Mouse (Mus musculus) erythroid progenitor cell, adult 5-6 weeks (primary cell): ENCODE results near the gene Gm8439. TPM values are rescaled to one million over a fixed set of nuclear protein-coding genes. Genes with fewer than 3 reads are reported as not detected.

Source experiments
- total RNA-seq, 2 experiments: library from RNA; stranded (forward) in 1 of 2; stranded (reverse) in 1 of 2; fragments of 150-400 nt in 1 of 2; fragments of 186-747, 209-891 nt in 1 of 2; gene quantifications; 2 replicates each; pipeline versions ENCODE4 v1.2.3 to v1.2.4; 2015 to 2017; ENCODE audit warnings: low replicate concordance in 2 of 2

Gm8439 gene
- total RNA-seq, 2 experiments from 2014 or later = not detected

Other genes with a start within 250 kb of the Gm8439 start
- 23.9 and 31.7 TPM in 2 replicates for gene Scmh1, start 183.5 kb upstream of the Gm8439 start, total RNA-seq (2015; ENCODE audit: low replicate concordance)
- 7.6 and 11.4 TPM in 2 replicates for gene Scmh1, start 183.5 kb upstream of the Gm8439 start, total RNA-seq (2017; ENCODE audit: low replicate concordance)
- gene Slfnl1, start 56.5 kb upstream of the Gm8439 start, total RNA-seq (2015; ENCODE audit: low replicate concordance) = not detected in 2 replicates
- gene Slfnl1, start 56.5 kb upstream of the Gm8439 start, total RNA-seq (2017; ENCODE audit: low replicate concordance) = not detected in 2 replicates
- gene Ctps, start 18.5 kb upstream of the Gm8439 start, total RNA-seq (2015; ENCODE audit: low replicate concordance) = 18.9 and 22.7 TPM in 2 replicates
- gene Ctps, start 18.5 kb upstream of the Gm8439 start, total RNA-seq (2017; ENCODE audit: low replicate concordance) = 19.4 and 30.8 TPM in 2 replicates
- gene Cited4, start 77.8 kb downstream of the Gm8439 start, total RNA-seq (2015; ENCODE audit: low replicate concordance) = 10.9 and 13.3 TPM in 2 replicates
- 5.6 TPM in 2 replicates for gene Cited4, start 77.8 kb downstream of the Gm8439 start, total RNA-seq (2017; ENCODE audit: low replicate concordance)
- 3.6 TPM in 1 of 2 replicates, not detected in the other for gene Kcnq4, start 159.9 kb downstream of the Gm8439 start, total RNA-seq (2015; ENCODE audit: low replicate concordance)
- gene Kcnq4, start 159.9 kb downstream of the Gm8439 start, total RNA-seq (2017; ENCODE audit: low replicate concordance) = not detected in 2 replicates
- 76.4 and 87.2 TPM in 2 replicates for gene Nfyc, start 242.8 kb downstream of the Gm8439 start, total RNA-seq (2015; ENCODE audit: low replicate concordance)
- 50.5 and 102 TPM in 2 replicates for gene Nfyc, start 242.8 kb downstream of the Gm8439 start, total RNA-seq (2017; ENCODE audit: low replicate concordance)